Mouse (Mus musculus) ES-E14 (cell line): ENCODE measurements at regions not wholly inside any gene's neighbourhood (a gene's known extent, or its start where the extent isn't known, plus 50 kb on each side); places are given as distances from the start of the nearest gene placed in this dataset.

ENCODE experiments used
- HCFC1 ChIP-seq: IDR thresholded peaks from 2 replicates; pipeline ENCODE4 v1.6.1; 2012; ENCODE audit warnings: low read length, inconsistent platforms, borderline replicate concordance; ENCODE audit not compliant: insufficient read depth
- MAFK ChIP-seq: IDR thresholded peaks from 2 replicates; pipeline ENCODE4 v1.6.1; 2014; ENCODE audit warnings: mild to moderate bottlenecking, low read depth, low read length, inconsistent platforms; ENCODE audit not compliant: insufficient read depth
- ZC3H11A ChIP-seq: IDR thresholded peaks from 2 replicates; pipeline ENCODE4 v1.6.1; 2012; ENCODE audit warnings: low read depth, mild to moderate bottlenecking, inconsistent platforms, low read length, borderline replicate concordance
- ZNF384 ChIP-seq: IDR thresholded peaks from 2 replicates; pipeline ENCODE4 v1.6.1; 2012; ENCODE audit warnings: low read depth, low read length, inconsistent platforms

DNA sequence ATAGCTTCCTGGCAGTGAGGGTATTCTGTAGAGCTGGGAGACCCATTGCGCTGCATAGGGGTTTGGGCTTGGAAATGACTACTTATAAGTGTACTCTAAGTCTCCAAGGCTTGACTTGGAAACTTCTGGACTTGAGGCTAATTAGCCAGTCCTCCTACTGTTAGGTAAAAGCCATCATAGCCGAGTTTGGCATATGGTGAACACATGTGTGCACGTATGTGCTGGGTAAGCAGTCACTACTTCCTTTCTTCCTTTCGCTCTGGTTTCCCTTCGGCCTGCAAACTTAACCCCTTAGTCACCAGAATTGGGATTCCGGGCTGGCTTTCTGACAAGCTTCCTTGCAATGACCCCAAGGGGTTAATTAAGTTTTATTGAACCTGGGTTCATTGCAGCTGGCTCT, 98.9 kb downstream of the Cbln1 start:
- TF ChIP-seq ZNF384 = no peak
- TF ChIP-seq HCFC1 = no peak
- TF ChIP-seq MAFK = no peak
- TF ChIP-seq ZC3H11A = no peak
